24 mouse cellular contexts compared by ENCODE assay signal in the genomic region with DNA sequence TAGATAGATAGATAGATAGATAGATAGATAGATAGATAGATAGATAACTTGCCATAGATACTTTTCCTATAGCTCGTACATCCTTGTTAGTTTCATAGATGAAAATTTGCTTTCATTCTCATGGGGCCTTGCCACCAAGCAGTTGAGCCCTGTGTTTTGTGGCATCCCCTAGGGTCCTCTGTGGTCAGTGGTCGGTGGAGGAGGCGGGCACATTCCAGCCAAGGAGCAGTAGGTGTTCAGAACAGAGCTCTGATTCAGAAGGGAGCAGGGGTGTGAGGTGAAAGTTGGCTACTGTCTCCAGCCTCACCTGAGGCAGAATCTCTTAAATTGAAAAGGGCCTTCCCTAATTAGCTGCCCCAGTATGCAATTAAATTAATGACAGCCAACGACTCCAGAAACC. TPM values are rescaled to one million over a fixed set of nuclear protein-coding genes. Genes with fewer than 3 reads are reported as not detected.
DNase-seq lines count a peak whose midpoint lies in the region; ATAC-seq and TF ChIP-seq lines count a peak whose summit lies in the region.
"Had no signal": no experiment of that assay in that cellular context is flagged by ENCODE, and none has a peak within 500 bp of the region (broad histone marks: within the 10 kb centered on the region; RNA-seq: fewer than 3 reads in every experiment).

No protein-coding gene starts in this region.

- no peaks in the 10 kb centered on the region for H3K9me3 ChIP-seq in CH12.LX (replicated peaks; ENCODE audit: low read length)
- H3K9me3 ChIP-seq in heart, embryonic 12.5 days (replicated peaks): no peaks in the 10 kb centered on the region
- H3K9me3 ChIP-seq: embryonic facial prominence, embryonic 12.5 days; embryonic facial prominence, embryonic 15.5 days; forebrain, embryonic 12.5 days; forebrain, embryonic 15.5 days; heart, embryonic 13.5 days; hindbrain, embryonic 12.5 days; hindbrain, embryonic 15.5 days had no signal

- DNase-seq in cerebellum, adult 18-20 months: no peak
- no peak for DNase-seq in layer of hippocampus, adult 2 months (ENCODE audit: low spot score in 2 of 2)
- DNase-seq in layer of hippocampus, adult 9-10 months (ENCODE audit: low spot score): no peak
- DNase-seq in CH12.LX (ENCODE audit: extremely low read depth): peak; percentile 80
- DNase-seq in lung, postnatal 36 days: no peak
- DNase-seq: adrenal gland, adult 2 months; adrenal gland, postnatal 14 days; cerebellum, adult 2 months; cerebellum, adult 9-11 months; cerebellum, postnatal 25 days; gastrocnemius, postnatal 10 days; heart, adult 11 months had no signal

- peak overlapping the region; percentile 98 for H3K4me2 ChIP-seq in CH12.LX (ENCODE audit: insufficient read depth, low read depth, poor library complexity, severe bottlenecking)
- no peak overlapping the region for H3K4me2 ChIP-seq in heart, embryonic 12.5 days
- H3K4me2 ChIP-seq: embryonic facial prominence, embryonic 12.5 days; embryonic facial prominence, embryonic 15.5 days; forebrain, embryonic 12.5 days; forebrain, embryonic 15.5 days; heart, embryonic 13.5 days; hindbrain, embryonic 12.5 days; hindbrain, embryonic 15.5 days had no signal

- WGBS in heart, embryonic 12.5 days: 73% methylated on average over 4 of the region's 4 CpGs

- peak overlapping the region; percentile 58; the same call in 1 of the 2 replicates for H3K27ac ChIP-seq in layer of hippocampus, adult 2 months
- peak overlapping the region; percentile 52; the same call in 1 of the 2 replicates for H3K27ac ChIP-seq in CH12.LX (ENCODE audit: insufficient read depth, low read depth)
- H3K27ac ChIP-seq in brown adipose tissue, adult 24 weeks (replicated peaks; ENCODE audit: low read depth, low read length): 0 out of 2 replicates have a peak overlapping the region, but pooled peaks have one; percentile 12
- no peak overlapping the region for H3K27ac ChIP-seq in heart, embryonic 12.5 days (ENCODE audit: poor library complexity, severe bottlenecking)
- H3K27ac ChIP-seq: embryonic facial prominence, embryonic 12.5 days; embryonic facial prominence, embryonic 15.5 days; forebrain, embryonic 12.5 days; forebrain, embryonic 15.5 days; heart, embryonic 13.5 days; hindbrain, embryonic 12.5 days; hindbrain, embryonic 15.5 days had no signal

- H3K4me1 ChIP-seq in CH12.LX (ENCODE audit: control insufficient read depth in 1 of 2, insufficient read depth in 2 of 2): peaks cover 33 to 93% of the 10 kb centered on the region in 2 experiments
- peaks cover 46% of the 10 kb centered on the region for H3K4me1 ChIP-seq in brown adipose tissue, adult 24 weeks (ENCODE audit: control insufficient read depth, insufficient read depth, insufficient read length, low read length)
- H3K4me1 ChIP-seq in heart, embryonic 12.5 days (replicated peaks): peaks cover 37% of the 10 kb centered on the region

- H3K79me2 ChIP-seq in CH12.LX (replicated peaks; ENCODE audit: control insufficient read depth, extremely low read depth, insufficient read depth, poor library complexity, severe bottlenecking): peaks cover 64% of the 10 kb centered on the region

- dilution Hi-C loops in CH12.LX (cut with MboI; ENCODE audit: extremely low pct_ligation_motif_present, extremely low pct_unique_long_range_greater_than_20kb, low sequenced_read_pairs): no loop called here

- H3K9ac ChIP-seq in CH12.LX (ENCODE audit: insufficient read depth, low read depth): peak overlapping the region; percentile 48
- no peak overlapping the region for H3K9ac ChIP-seq in heart, embryonic 12.5 days
- H3K9ac ChIP-seq: embryonic facial prominence, embryonic 12.5 days; embryonic facial prominence, embryonic 15.5 days; forebrain, embryonic 12.5 days; forebrain, embryonic 15.5 days; heart, embryonic 13.5 days; hindbrain, embryonic 12.5 days; hindbrain, embryonic 15.5 days had no signal

- H3K36me3 ChIP-seq in CH12.LX (replicated peaks in 1 of 2; ENCODE audit: control insufficient read depth in 1 of 2, insufficient read depth in 1 of 2, low read length in 1 of 2): peaks cover 0 to 9% of the 10 kb centered on the region in 2 experiments
- no peaks in the 10 kb centered on the region for H3K36me3 ChIP-seq in heart, embryonic 12.5 days
- H3K36me3 ChIP-seq: embryonic facial prominence, embryonic 12.5 days; embryonic facial prominence, embryonic 15.5 days; forebrain, embryonic 12.5 days; forebrain, embryonic 15.5 days; heart, embryonic 13.5 days; hindbrain, embryonic 12.5 days; hindbrain, embryonic 15.5 days had no signal

- 0 out of 2 replicates have a peak, but pooled peaks have one; percentile 22 for TF ChIP-seq POLR2A in CH12.LX (IDR thresholded peaks at IDR 0.05; ENCODE audit: low read depth, low read length)

- TF ChIP-seq RAD21 in CH12.LX (IDR thresholded peaks at IDR 0.05; ENCODE audit: low read depth, low read length): no peak

- TF ChIP-seq EP300 in CH12.LX (IDR thresholded peaks at IDR 0.05; ENCODE audit: low read length): no peak

- in situ Hi-C loops in CH12.LX (cut with MboI; ENCODE audit: low pct_ligation_motif_present, low pct_unique_long_range_greater_than_20kb, low sequenced_read_pairs): no loop called here

- ATAC-seq in cerebellum, adult (ENCODE audit: insufficient number of reproducible peaks, low FRiP score, low TSS enrichment): 0 out of 2 replicates have a peak, but pooled peaks have one; percentile 20
- ATAC-seq in heart, embryonic 12.5 days (ENCODE audit: insufficient number of reproducible peaks, low FRiP score): no peak
- ATAC-seq: CD4-positive, CD25-positive, alpha-beta regulatory T cell, adult 4 months; forebrain, embryonic 15.5 days; intestine, postnatal 0 days had no signal

- H3K27me3 ChIP-seq in CH12.LX (replicated peaks): no peaks in the 10 kb centered on the region
- no peaks in the 10 kb centered on the region for H3K27me3 ChIP-seq in heart, embryonic 12.5 days (replicated peaks)
- H3K27me3 ChIP-seq: embryonic facial prominence, embryonic 12.5 days; embryonic facial prominence, embryonic 15.5 days; forebrain, embryonic 12.5 days; forebrain, embryonic 15.5 days; heart, embryonic 13.5 days; hindbrain, embryonic 12.5 days; hindbrain, embryonic 15.5 days had no signal

- no peak for TF ChIP-seq CTCF in layer of hippocampus, adult 2 months (conservative IDR thresholded peaks at IDR 0.05)
- no peak for TF ChIP-seq CTCF in CH12.LX (conservative IDR thresholded peaks at IDR 0.05 in 1 of 2, IDR thresholded peaks at IDR 0.05 in 1 of 2; ENCODE audit: low read depth in 2 of 2, low read length in 2 of 2)

- no peak overlapping the region for H3K4me3 ChIP-seq in layer of hippocampus, adult 2 months
- peak overlapping the region in 1 of 3 experiments; percentile 1 for H3K4me3 ChIP-seq in CH12.LX (replicated peaks in 1 of 3; ENCODE audit: low read depth in 2 of 3, low read length in 2 of 3, poor library complexity in 1 of 3)
- no peak overlapping the region for H3K4me3 ChIP-seq in brown adipose tissue, adult 24 weeks (ENCODE audit: insufficient read depth, low read depth, low read length)
- H3K4me3 ChIP-seq in heart, embryonic 12.5 days: no peak overlapping the region
- H3K4me3 ChIP-seq: embryonic facial prominence, embryonic 12.5 days; embryonic facial prominence, embryonic 15.5 days; forebrain, embryonic 12.5 days; forebrain, embryonic 15.5 days; heart, embryonic 13.5 days; hindbrain, embryonic 12.5 days; hindbrain, embryonic 15.5 days had no signal

TF ChIP-seq in CH12.LX, 34 proteins besides CTCF, POLR2A, EP300 and RAD21:
- TF ChIP-seq ETS1 (conservative IDR thresholded peaks at IDR 0.05; ENCODE audit: low read depth, low read length): peak; percentile 28; the same call in 1 of the 2 replicates
- no peak for TF ChIP-seq ZC3H11A (IDR thresholded peaks at IDR 0.05; ENCODE audit: low read depth, low read length)

RNA-seq across cellular contexts. Expression of a gene that starts 36.1 kb away (rescaled TPM):
- total RNA-seq in layer of hippocampus, adult 2 months (2021): 1,000 to 10,000 TPM; 1,343 to 1,371 TPM
- total RNA-seq in CH12.LX (2012; rRNA removed) (63.4 and 71.7 TPM in 2 replicates), CH12.LX (2014; rRNA removed) (143 and 153 TPM in 2 replicates)
- 130 and 134 TPM in 2 replicates for polyA plus RNA-seq in CH12.LX (2012; ENCODE audit: insufficient read length, low read depth)
- polyA plus RNA-seq in brown adipose tissue, adult 24 weeks (2012; ENCODE audit: insufficient read depth, insufficient read length, missing spikeins): 21.5 and 29.3 TPM in 2 replicates
- polyA plus RNA-seq in heart, embryonic 12.5 days (2016; fragmentation: Nextera tagmentation; extraction: Ambion mirVana): 85.6 TPM in 2 replicates
